Mouse (Mus musculus) neural tube, embryonic 13.5 days (tissue): ENCODE results near the gene Slc5a4a. TPM values are rescaled to one million over a fixed set of nuclear protein-coding genes. Genes with fewer than 3 reads are reported as not detected.

Experiments
- ATAC-seq: fragments of 200-750 bp; cut with Nextera tagmentation; 2 replicates; pipeline ENCODE4 v1.8.0; 2017; ENCODE audit warnings: low read depth, mild to moderate bottlenecking, moderate TSS enrichment, moderate library complexity
- H3K27ac ChIP-seq: fragments of 300-500 bp; sonication (generic); replicated peaks from 2 replicates; pipeline ENCODE4 v1.5.1; 2015; ENCODE audit warnings: moderate library complexity, mild to moderate bottlenecking, inconsistent platforms
- H3K27me3 ChIP-seq: fragments of 300-500 bp; sonication (generic); 2 replicates; pipeline ENCODE4 v1.6.1; 2015; ENCODE audit warnings: mild to moderate bottlenecking, inconsistent platforms
- H3K36me3 ChIP-seq: fragments of 300-500 bp; sonication (generic); 2 replicates; pipeline ENCODE4 v1.6.1; 2015; ENCODE audit warnings: mild to moderate bottlenecking, inconsistent platforms
- H3K4me1 ChIP-seq: fragments of 300-500 bp; sonication (generic); replicated peaks from 2 replicates; pipeline ENCODE4 v1.6.1; 2015; ENCODE audit warnings: inconsistent platforms
- H3K4me2 ChIP-seq: fragments of 300-500 bp; sonication (generic); 2 replicates; pipeline ENCODE4 v1.6.1; 2015; ENCODE audit warnings: inconsistent platforms, mild to moderate bottlenecking, moderate library complexity
- H3K4me3 ChIP-seq: fragments of 300-500 bp; sonication (generic); 2 replicates; pipeline ENCODE4 v1.5.1; 2015; ENCODE audit warnings: mild to moderate bottlenecking, inconsistent platforms
- H3K9ac ChIP-seq: fragments of 300-500 bp; sonication (generic); 2 replicates; pipeline ENCODE4 v1.6.1; 2015; ENCODE audit warnings: moderate library complexity, mild to moderate bottlenecking, inconsistent platforms
- H3K9me3 ChIP-seq: fragments of 300-500 bp; sonication (generic); 2 replicates; pipeline ENCODE4 v1.6.1; 2016; ENCODE audit warnings: inconsistent platforms
- WGBS: fragments of 180-500 bp; shearing (Covaris S2); methylation state at CpG from one replicate; pipeline ENCODE4 v1.1.7; 2015; 5-methylcytosine and 5-hydroxymethylcytosine counted together
- polyA plus RNA-seq: library from polyadenylated mRNA; unstranded; fragments of >200 nt; fragmentation: Nextera tagmentation; extraction: Ambion mirVana; gene quantifications from 2 replicates; pipeline ENCODE4 v1.2.1, GENCODE M21; 2015

The Slc5a4a gene
- not detected in 2 replicates for polyA plus RNA-seq

GRCm38 (mm10) chr10:76147278-76147677, at the start of gene Slc5a4a:
TSS of gene Slc5a4a (plus strand) at chr10:76147451.
- Histone ChIP-seq H3K4me2 (no peak within 1 kb of the TSS), H3K27me3 (no peaks in the 10 kb centered on the region), H3K27ac (no peak within 1 kb of the TSS), H3K4me1 (no peaks in the 10 kb centered on the region), H3K36me3 (no peaks in the 10 kb centered on the region), H3K9me3 (no peaks in the 10 kb centered on the region), H3K9ac (no peak within 1 kb of the TSS), H3K4me3 (no peak within 1 kb of the TSS)
- WGBS = 93% methylated on average over 5 of the region's 5 CpGs
- ATAC-seq = no peak

DNA sequence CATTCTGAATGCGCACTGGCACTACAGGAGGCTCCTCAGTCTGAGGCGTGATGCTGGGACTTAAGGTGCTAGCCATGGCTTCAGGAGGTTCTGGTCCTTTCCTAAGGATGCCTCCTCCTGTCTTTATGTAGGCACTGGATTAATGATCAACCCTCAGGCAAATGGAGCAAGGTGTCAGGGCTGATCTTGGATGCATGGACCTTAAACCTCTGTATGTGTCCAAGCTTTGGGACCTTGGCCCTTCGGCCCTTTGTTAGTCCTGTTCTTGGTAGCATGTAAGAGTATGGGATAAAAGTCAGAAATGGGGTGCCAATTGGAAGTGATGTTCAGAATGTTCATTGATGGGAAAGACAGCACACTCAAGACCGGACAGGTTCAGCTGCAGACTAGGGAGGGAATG, 36.4 kb upstream of the Slc5a4a start, which contains the start of gene Slc5a4b:
Gene Slc5a4b (minus strand): TSS at position 101 of the 400 bp plus-strand sequence.
- WGBS = 91% methylated on average over 4 of the region's 4 CpGs
- no peak for ATAC-seq

DNA sequence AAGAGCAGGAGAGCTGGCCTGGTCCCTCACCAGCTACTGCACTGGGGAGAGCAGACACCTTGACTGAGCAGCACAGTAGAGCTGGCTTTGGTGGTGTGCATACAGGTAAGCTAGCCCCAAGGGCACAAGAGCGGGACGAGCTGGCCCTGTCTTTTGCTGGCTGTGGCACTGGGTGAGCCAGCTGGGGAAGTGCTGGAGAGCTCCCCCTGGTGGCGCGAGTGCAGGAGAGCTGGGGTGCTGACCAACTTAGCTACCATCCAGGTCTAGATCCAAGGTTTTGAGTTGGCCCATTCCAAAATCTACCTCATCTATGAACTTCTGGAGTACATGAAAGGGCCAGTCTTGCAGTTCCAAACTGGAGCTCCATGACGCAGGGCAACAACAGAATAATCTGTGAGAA, 29.3 kb upstream of the Slc5a4a start:
- Histone ChIP-seq H3K4me3 (no peak overlapping the region), H3K27me3 (no peaks in the 10 kb centered on the region), H3K4me2 (no peak overlapping the region), H3K9me3 (no peaks in the 10 kb centered on the region), H3K4me1 (peaks cover 11% of the 10 kb centered on the region; the same call in 1 of the 2 replicates), H3K36me3 (no peaks in the 10 kb centered on the region), H3K9ac (no peak overlapping the region), H3K27ac (no peak overlapping the region)
- ATAC-seq = no peak
- 34% methylated on average over 5 of the region's 5 CpGs for WGBS

More for the DNA sequence above, 36.4 kb upstream of the Slc5a4a start, which contains the start of gene Slc5a4b:
- no peaks in the 10 kb centered on the region for H3K9me3 ChIP-seq
- H3K4me3 ChIP-seq = no peak within 1 kb of the TSS
- H3K27ac ChIP-seq = no peak within 1 kb of the TSS
- no peaks in the 10 kb centered on the region for H3K36me3 ChIP-seq
- no peak within 1 kb of the TSS for H3K4me2 ChIP-seq
- H3K4me1 ChIP-seq = no peaks in the 10 kb centered on the region
- no peak within 1 kb of the TSS for H3K9ac ChIP-seq
- no peaks in the 10 kb centered on the region for H3K27me3 ChIP-seq

- H3K36me3 ChIP-seq = no peaks in the 10 kb centered on the region
- no peak overlapping the region for H3K27ac ChIP-seq
- no peaks in the 10 kb centered on the region for H3K9me3 ChIP-seq
- H3K4me2 ChIP-seq = no peak overlapping the region
- no peak overlapping the region for H3K9ac ChIP-seq
- H3K4me3 ChIP-seq = no peak overlapping the region
- WGBS = 29% methylated on average over 1 of the region's 1 CpGs
- no peaks in the 10 kb centered on the region for H3K27me3 ChIP-seq
- ATAC-seq = no peak
- peaks cover 11% of the 10 kb centered on the region; the same call in 1 of the 2 replicates for H3K4me1 ChIP-seq
Measured at GRCm38 (mm10) chr10:76118741-76119140, 28.5 kb upstream of the Slc5a4a start.

- Histone ChIP-seq H3K27ac (peak overlapping the region; percentile 54; the same call in 1 of the 2 replicates), H3K27me3 (no peaks in the 10 kb centered on the region), H3K4me1 (peaks cover 11% of the 10 kb centered on the region; the same call in 1 of the 2 replicates), H3K4me3 (no peak overlapping the region), H3K9ac (no peak overlapping the region), H3K4me2 (no peak overlapping the region), H3K36me3 (no peaks in the 10 kb centered on the region), H3K9me3 (no peaks in the 10 kb centered on the region)
- WGBS = 29% methylated on average over 4 of the region's 4 CpGs
- no peak for ATAC-seq
Measured at GRCm38 (mm10) chr10:76120124-76120711, 27.0 kb upstream of the Slc5a4a start.

- no peaks in the 10 kb centered on the region for H3K27me3 ChIP-seq
- no peak overlapping the region for H3K4me2 ChIP-seq
- no peaks in the 10 kb centered on the region for H3K9me3 ChIP-seq
- H3K9ac ChIP-seq = no peak overlapping the region
- 91% methylated on average over 5 of the region's 5 CpGs for WGBS
- ATAC-seq = no peak
- no peak overlapping the region for H3K4me3 ChIP-seq
- H3K27ac ChIP-seq = no peak overlapping the region
- H3K36me3 ChIP-seq = no peaks in the 10 kb centered on the region
- peaks cover 11% of the 10 kb centered on the region; the same call in 1 of the 2 replicates for H3K4me1 ChIP-seq
Measured at GRCm38 (mm10) chr10:76121495-76121894, 25.8 kb upstream of the Slc5a4a start.

DNA sequence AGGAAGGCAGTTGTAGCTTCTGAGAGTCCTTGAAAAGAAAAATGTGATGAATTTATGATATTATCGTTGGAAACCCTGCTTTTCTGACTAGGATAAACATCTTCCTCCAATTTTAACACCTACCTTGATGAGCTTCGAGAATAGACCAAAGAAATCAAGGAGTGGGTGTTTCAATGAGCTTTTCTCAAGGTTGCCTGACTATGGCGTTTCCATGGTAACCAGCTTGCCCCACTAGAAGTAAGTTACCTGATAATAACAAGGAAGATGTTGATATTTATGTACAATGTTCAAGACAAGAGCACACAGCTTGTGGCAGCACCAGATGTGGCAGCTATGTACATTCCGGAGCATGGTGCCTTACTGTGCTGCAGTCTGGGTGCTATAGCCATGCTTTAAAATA, 14.7 kb upstream of the Slc5a4a start:
- WGBS = 82% methylated on average over 4 of the region's 4 CpGs
- no peak for ATAC-seq
- Histone ChIP-seq H3K4me1 (no peaks in the 10 kb centered on the region), H3K27ac (no peak overlapping the region), H3K4me2 (no peak overlapping the region), H3K4me3 (no peak overlapping the region), H3K36me3 (no peaks in the 10 kb centered on the region), H3K27me3 (no peaks in the 10 kb centered on the region), H3K9me3 (no peaks in the 10 kb centered on the region), H3K9ac (no peak overlapping the region)

GRCm38 (mm10) chr10:76136318-76136717, 10.9 kb upstream of the Slc5a4a start:
- WGBS = 78% methylated on average over 2 of the region's 2 CpGs
- H3K27ac ChIP-seq = no peak overlapping the region
- no peaks in the 10 kb centered on the region for H3K27me3 ChIP-seq
- no peak overlapping the region for H3K9ac ChIP-seq
- H3K9me3 ChIP-seq = no peaks in the 10 kb centered on the region
- H3K36me3 ChIP-seq = no peaks in the 10 kb centered on the region
- no peak overlapping the region for H3K4me2 ChIP-seq
- no peak for ATAC-seq
- no peak overlapping the region for H3K4me3 ChIP-seq
- no peaks in the 10 kb centered on the region for H3K4me1 ChIP-seq

- WGBS = 73% methylated on average over 8 of the region's 8 CpGs
Measured at GRCm38 (mm10) chr10:76146846-76147245, 405 bp upstream of the Slc5a4a start.

GRCm38 (mm10) chr10:76155911-76156310, 8.7 kb downstream of the Slc5a4a start:
- no peak for ATAC-seq
- Histone ChIP-seq H3K9me3 (no peaks in the 10 kb centered on the region), H3K36me3 (no peaks in the 10 kb centered on the region), H3K4me3 (no peak overlapping the region), H3K4me2 (no peak overlapping the region), H3K4me1 (no peaks in the 10 kb centered on the region), H3K27ac (no peak overlapping the region), H3K27me3 (no peaks in the 10 kb centered on the region), H3K9ac (no peak overlapping the region)
- 87% methylated on average over 7 of the region's 7 CpGs for WGBS

More at GRCm38 (mm10) chr10:76146846-76147245, 405 bp upstream of the Slc5a4a start:
- no peak overlapping the region for H3K27ac ChIP-seq
- H3K9me3 ChIP-seq = no peaks in the 10 kb centered on the region
- no peak for ATAC-seq
- H3K4me3 ChIP-seq = no peak overlapping the region
- H3K9ac ChIP-seq = no peak overlapping the region
- H3K4me1 ChIP-seq = no peaks in the 10 kb centered on the region
- H3K36me3 ChIP-seq = no peaks in the 10 kb centered on the region
- H3K27me3 ChIP-seq = no peaks in the 10 kb centered on the region
- H3K4me2 ChIP-seq = no peak overlapping the region

DNA sequence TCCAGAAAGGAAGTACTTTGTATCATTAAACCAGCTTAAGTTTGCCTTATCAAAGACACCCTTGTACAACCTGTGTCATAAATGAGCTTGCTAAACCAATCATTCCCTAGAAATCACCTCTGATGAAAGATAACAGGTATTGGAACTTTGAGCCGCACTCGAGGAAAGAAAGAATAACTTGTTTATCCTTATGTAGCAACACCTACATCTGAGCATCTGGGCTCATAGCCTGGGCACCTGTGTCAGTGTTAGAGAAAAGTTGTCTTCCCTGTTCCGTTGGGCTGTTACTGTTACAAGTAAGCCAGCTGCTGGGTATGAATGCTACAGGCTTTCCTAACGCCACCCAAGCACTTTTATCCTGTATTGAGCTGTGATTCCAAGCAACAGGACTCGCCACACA, 10.3 kb downstream of the Slc5a4a start:
- Histone ChIP-seq H3K27me3 (no peaks in the 10 kb centered on the region), H3K4me1 (no peaks in the 10 kb centered on the region), H3K4me3 (no peak overlapping the region), H3K4me2 (no peak overlapping the region), H3K9ac (no peak overlapping the region), H3K27ac (no peak overlapping the region), H3K36me3 (no peaks in the 10 kb centered on the region), H3K9me3 (no peaks in the 10 kb centered on the region)
- 89% methylated on average over 5 of the region's 5 CpGs for WGBS
- no peak for ATAC-seq

DNA sequence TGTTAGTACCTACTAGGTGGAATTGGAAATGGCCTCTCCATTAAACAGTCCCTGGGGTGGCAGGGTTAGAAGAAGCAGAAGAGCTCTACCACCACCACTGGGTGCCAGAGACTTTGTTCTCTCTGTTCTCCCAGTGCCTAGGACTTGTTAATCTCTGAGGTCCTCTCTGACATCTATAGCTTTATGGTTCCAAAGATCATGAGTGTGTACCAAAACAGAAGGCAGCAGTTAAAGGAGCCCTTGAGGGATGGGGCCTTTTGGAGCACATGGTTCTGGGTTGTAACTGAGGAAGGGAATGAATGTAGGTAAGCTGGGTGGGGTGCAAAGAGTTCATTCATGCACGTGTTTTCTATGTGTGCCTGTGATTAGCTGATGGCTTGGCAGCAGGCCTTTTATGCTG, 10.8 kb downstream of the Slc5a4a start:
- H3K4me1 ChIP-seq = no peaks in the 10 kb centered on the region
- H3K4me3 ChIP-seq = no peak overlapping the region
- H3K36me3 ChIP-seq = no peaks in the 10 kb centered on the region
- no peak overlapping the region for H3K9ac ChIP-seq
- H3K9me3 ChIP-seq = no peaks in the 10 kb centered on the region
- no peak for ATAC-seq
- 83% methylated on average over 1 of the region's 1 CpGs for WGBS
- no peak overlapping the region for H3K27ac ChIP-seq
- no peaks in the 10 kb centered on the region for H3K27me3 ChIP-seq
- no peak overlapping the region for H3K4me2 ChIP-seq

GRCm38 (mm10) chr10:76174899-76175298, 27.6 kb downstream of the Slc5a4a start:
- Histone ChIP-seq H3K27ac (no peak overlapping the region), H3K4me1 (no peaks in the 10 kb centered on the region), H3K9me3 (no peaks in the 10 kb centered on the region), H3K4me3 (no peak overlapping the region), H3K36me3 (no peaks in the 10 kb centered on the region), H3K27me3 (no peaks in the 10 kb centered on the region), H3K4me2 (no peak overlapping the region), H3K9ac (no peak overlapping the region)
- no peak for ATAC-seq
- 65% methylated on average over 2 of the region's 2 CpGs for WGBS
